10 mouse cellular contexts compared by ENCODE assay signal in the genomic region with DNA sequence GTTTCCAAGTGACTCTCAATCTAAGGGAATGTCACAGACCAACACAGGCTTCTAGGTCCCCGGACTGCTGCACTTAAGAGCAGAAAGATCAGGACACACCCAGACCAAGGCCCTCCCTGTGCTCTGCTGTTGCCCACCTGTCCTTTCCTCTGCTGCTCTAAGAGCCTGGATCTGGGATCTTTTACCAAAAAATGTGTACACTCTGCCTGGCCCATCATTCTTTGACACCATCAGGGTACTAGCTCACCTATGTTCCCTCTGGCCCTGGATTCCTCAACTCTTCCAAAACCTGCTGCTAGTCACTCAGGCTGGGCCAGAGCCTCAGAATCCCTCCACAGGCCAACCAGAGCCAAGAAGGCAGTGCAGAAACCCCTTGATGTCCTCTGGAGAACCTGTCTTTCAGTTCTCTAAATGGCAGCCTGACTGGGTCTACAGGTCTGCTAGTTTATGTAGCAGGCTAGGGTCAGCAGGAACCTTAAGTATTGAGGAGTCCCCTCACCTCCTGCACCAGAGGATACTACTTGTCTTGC. TPM values are rescaled to one million over a fixed set of nuclear protein-coding genes. Genes with fewer than 3 reads are reported as not detected.
A peak's percentile ranks its signal among the peaks of the same experiment; 100 is the strongest.
DNase-seq lines count a peak whose midpoint lies in the region; ATAC-seq and TF ChIP-seq lines count a peak whose summit lies in the region.
"Had no signal": no experiment of that assay in that cellular context is flagged by ENCODE, and none has a peak within 500 bp of the region (broad histone marks: within the 10 kb centered on the region; RNA-seq: fewer than 3 reads in every experiment).

No protein-coding gene starts in this region.

- no peak overlapping the region for H3K4me3 ChIP-seq in intestine, embryonic 15.5 days (replicated peaks)
- no peak overlapping the region for H3K4me3 ChIP-seq in intestine, postnatal 0 days (ENCODE audit: low read depth, low read length)
- H3K4me3 ChIP-seq in hindbrain, embryonic 14.5 days (replicated peaks; ENCODE audit: low read length) = no peak overlapping the region
- H3K4me3 ChIP-seq in neural tube, embryonic 14.5 days (ENCODE audit: low read depth, low read length) = no peak overlapping the region
- H3K4me3 ChIP-seq: erythroblast, embryonic 14.5 days; liver, embryonic 13.5 days had no signal

- no peak overlapping the region for H3K27ac ChIP-seq in intestine, embryonic 15.5 days
- H3K27ac ChIP-seq in intestine, postnatal 0 days (ENCODE audit: low read depth, low read length) = no peak overlapping the region
- H3K27ac ChIP-seq in hindbrain, embryonic 14.5 days = no peak overlapping the region
- H3K27ac ChIP-seq in neural tube, embryonic 14.5 days (ENCODE audit: low read depth, low read length) = no peak overlapping the region
- H3K27ac ChIP-seq: liver, embryonic 13.5 days had no signal

- peak; percentile 8 for DNase-seq in thymus, postnatal 4 days
- DNase-seq in thymus, postnatal 25 days = no peak
- DNase-seq in hindbrain, embryonic 14.5 days (ENCODE audit: low spot score) = no peak
- no peak for DNase-seq in urinary bladder, postnatal 14 days (ENCODE audit: low spot score)
- no peak for DNase-seq in urinary bladder, postnatal 25 days (ENCODE audit: low spot score)
- DNase-seq: liver, embryonic 13.5 days had no signal

- no peaks in the 10 kb centered on the region for H3K9me3 ChIP-seq in intestine, embryonic 15.5 days
- no peaks in the 10 kb centered on the region for H3K9me3 ChIP-seq in intestine, postnatal 0 days (ENCODE audit: control insufficient read depth)
- no peaks in the 10 kb centered on the region for H3K9me3 ChIP-seq in hindbrain, embryonic 14.5 days (ENCODE audit: control insufficient read depth, low read length)
- no peaks in the 10 kb centered on the region for H3K9me3 ChIP-seq in neural tube, embryonic 14.5 days (ENCODE audit: control insufficient read depth, low read length)
- H3K9me3 ChIP-seq: liver, embryonic 13.5 days had no signal

- no peaks in the 10 kb centered on the region for H3K27me3 ChIP-seq in intestine, embryonic 15.5 days (replicated peaks)
- no peaks in the 10 kb centered on the region for H3K27me3 ChIP-seq in intestine, postnatal 0 days (replicated peaks; ENCODE audit: control insufficient read depth, insufficient read depth, low read length)
- no peaks in the 10 kb centered on the region for H3K27me3 ChIP-seq in hindbrain, embryonic 14.5 days (ENCODE audit: control insufficient read depth, insufficient read depth, low read length)
- H3K27me3 ChIP-seq in neural tube, embryonic 14.5 days (ENCODE audit: control insufficient read depth, insufficient read depth, low read length) = no peaks in the 10 kb centered on the region
- H3K27me3 ChIP-seq: liver, embryonic 13.5 days had no signal

- no peak for ATAC-seq in intestine, embryonic 15.5 days
- ATAC-seq in intestine, postnatal 0 days = no peak
- ATAC-seq in hindbrain, embryonic 14.5 days (ENCODE audit: low FRiP score) = no peak
- ATAC-seq in neural tube, embryonic 14.5 days (ENCODE audit: low read depth) = no peak

- H3K4me2 ChIP-seq in intestine, embryonic 15.5 days (replicated peaks) = 0 out of 2 replicates have a peak overlapping the region, but pooled peaks have one; percentile 84
- H3K4me2 ChIP-seq in intestine, postnatal 0 days (replicated peaks; ENCODE audit: low read depth) = no peak overlapping the region
- H3K4me2 ChIP-seq in hindbrain, embryonic 14.5 days (replicated peaks) = peak overlapping the region; percentile 92
- peak overlapping the region; percentile 20; the same call in 1 of the 2 replicates for H3K4me2 ChIP-seq in neural tube, embryonic 14.5 days (ENCODE audit: low read depth, low read length)

- 72% methylated on average over 1 of the region's 1 CpGs for WGBS in intestine, embryonic 15.5 days
- 88% methylated on average over 1 of the region's 1 CpGs for WGBS in intestine, postnatal 0 days
- 100% methylated on average over 1 of the region's 1 CpGs for WGBS in hindbrain, embryonic 14.5 days
- 94% methylated on average over 1 of the region's 1 CpGs for WGBS in neural tube, embryonic 14.5 days

- H3K4me1 ChIP-seq in intestine, embryonic 15.5 days (replicated peaks) = peaks cover 27% of the 10 kb centered on the region
- H3K4me1 ChIP-seq in intestine, postnatal 0 days (replicated peaks; ENCODE audit: control insufficient read depth, insufficient read depth, low read length) = peaks cover 11% of the 10 kb centered on the region
- H3K4me1 ChIP-seq in hindbrain, embryonic 14.5 days (replicated peaks; ENCODE audit: control insufficient read depth, insufficient read depth, low read length) = peaks cover 44% of the 10 kb centered on the region
- peaks cover 30% of the 10 kb centered on the region for H3K4me1 ChIP-seq in neural tube, embryonic 14.5 days (ENCODE audit: control insufficient read depth, insufficient read depth, low read length)

- H3K9ac ChIP-seq in intestine, embryonic 15.5 days = no peak overlapping the region
- H3K9ac ChIP-seq in intestine, postnatal 0 days (ENCODE audit: low read depth, low read length) = no peak overlapping the region
- H3K9ac ChIP-seq in hindbrain, embryonic 14.5 days = peak overlapping the region; percentile 87
- H3K9ac ChIP-seq in neural tube, embryonic 14.5 days (replicated peaks; ENCODE audit: low read depth, low read length) = 0 out of 2 replicates have a peak overlapping the region, but pooled peaks have one; percentile 7
- H3K9ac ChIP-seq: liver, embryonic 13.5 days had no signal

- no peak for TF ChIP-seq CTCF in intestine, postnatal 0 days (IDR thresholded peaks at IDR 0.05; ENCODE audit: low read depth)

- H3K36me3 ChIP-seq in intestine, embryonic 15.5 days = peaks cover 10% of the 10 kb centered on the region
- peaks cover 14% of the 10 kb centered on the region for H3K36me3 ChIP-seq in intestine, postnatal 0 days (ENCODE audit: control insufficient read depth, insufficient read depth)
- H3K36me3 ChIP-seq in hindbrain, embryonic 14.5 days (replicated peaks; ENCODE audit: control insufficient read depth, insufficient read depth) = peaks cover 33% of the 10 kb centered on the region
- peaks cover 11% of the 10 kb centered on the region for H3K36me3 ChIP-seq in neural tube, embryonic 14.5 days (ENCODE audit: control insufficient read depth, insufficient read depth, low read length)
- H3K36me3 ChIP-seq: liver, embryonic 13.5 days had no signal

RNA-seq across cellular contexts. Expression of gene Mxd4, which starts 2.4 kb away (rescaled TPM):
- 18.7 and 19.4 TPM in 2 replicates for polyA plus RNA-seq in intestine, embryonic 15.5 days (2015; fragmentation: Nextera tagmentation; extraction: Ambion mirVana)
- 14.1 and 17.7 TPM in 2 replicates for polyA plus RNA-seq in intestine, postnatal 0 days (2015; fragmentation: Nextera tagmentation; extraction: Ambion mirVana)
- polyA plus RNA-seq in hindbrain, embryonic 14.5 days (2014; fragmentation: Nextera tagmentation; extraction: Ambion mirVana) = 32.9 and 34.1 TPM in 2 replicates
- polyA plus RNA-seq in neural tube, embryonic 14.5 days (2014; fragmentation: Nextera tagmentation; extraction: Ambion mirVana) = 26.7 and 36.2 TPM in 2 replicates

RNA-seq across cellular contexts. Expression of gene Haus3, which starts 15.8 kb away (rescaled TPM):
- 30.1 and 34.4 TPM in 2 replicates for polyA plus RNA-seq in intestine, embryonic 15.5 days (2015; fragmentation: Nextera tagmentation; extraction: Ambion mirVana)
- polyA plus RNA-seq in intestine, postnatal 0 days (2015; fragmentation: Nextera tagmentation; extraction: Ambion mirVana) = 9.6 and 10.1 TPM in 2 replicates
- 12.1 and 14.1 TPM in 2 replicates for polyA plus RNA-seq in hindbrain, embryonic 14.5 days (2014; fragmentation: Nextera tagmentation; extraction: Ambion mirVana)
- 12.3 and 12.7 TPM in 2 replicates for polyA plus RNA-seq in neural tube, embryonic 14.5 days (2014; fragmentation: Nextera tagmentation; extraction: Ambion mirVana)

RNA-seq across cellular contexts. Expression of gene Poln, which starts 15.9 kb away (rescaled TPM):
- polyA plus RNA-seq in intestine, embryonic 15.5 days (2015; fragmentation: Nextera tagmentation; extraction: Ambion mirVana) = 0.51 and 0.84 TPM in 2 replicates
- 0.41 TPM in 1 of 2 replicates, not detected in the other for polyA plus RNA-seq in intestine, postnatal 0 days (2015; fragmentation: Nextera tagmentation; extraction: Ambion mirVana)
- 0.47 and 0.98 TPM in 2 replicates for polyA plus RNA-seq in hindbrain, embryonic 14.5 days (2014; fragmentation: Nextera tagmentation; extraction: Ambion mirVana)
- 0.26 and 0.74 TPM in 2 replicates for polyA plus RNA-seq in neural tube, embryonic 14.5 days (2014; fragmentation: Nextera tagmentation; extraction: Ambion mirVana)
- polyA plus RNA-seq: erythroblast, embryonic 14.5 days had no signal

Comparison
In these comparisons a context has a peak if more than half of its experiments do, and no peak if none do; other contexts are left out.
1. H3K9ac ChIP-seq: peak in hindbrain, embryonic 14.5 days (single experiment) and neural tube, embryonic 14.5 days (single experiment); none in intestine, embryonic 15.5 days (single experiment) and intestine, postnatal 0 days (single experiment).